Mouse (Mus musculus): ENCODE results near the gene Asic2.
"Not testable (repeated sequence)": the region's sequence is repeated elsewhere in the genome, so short reads cannot be mapped to it uniquely, and the experiment has no call there.

Asic2 gene

DNA sequence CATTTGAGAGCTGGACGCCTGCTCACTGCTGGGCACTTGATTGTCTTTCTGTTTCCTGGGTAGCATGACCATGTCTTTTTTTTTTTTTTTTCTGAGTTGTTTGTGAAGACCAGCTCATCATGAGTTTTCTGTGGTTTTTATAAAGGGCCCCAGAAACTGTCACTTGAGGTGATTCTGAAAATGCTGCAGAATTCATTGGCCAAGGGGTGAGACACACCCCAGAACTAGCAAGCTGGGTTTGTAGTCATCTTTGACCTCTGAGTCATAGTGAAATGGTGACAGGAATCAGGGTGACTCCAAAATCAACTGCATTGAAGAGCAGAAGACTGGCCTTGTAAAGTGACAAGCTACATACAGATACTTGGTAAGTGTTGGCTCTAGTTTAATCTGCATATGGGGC, 521.9 kb downstream of the Asic2 start:
- DNase-seq (ENCODE audit: low spot score) = no peak

DNA sequence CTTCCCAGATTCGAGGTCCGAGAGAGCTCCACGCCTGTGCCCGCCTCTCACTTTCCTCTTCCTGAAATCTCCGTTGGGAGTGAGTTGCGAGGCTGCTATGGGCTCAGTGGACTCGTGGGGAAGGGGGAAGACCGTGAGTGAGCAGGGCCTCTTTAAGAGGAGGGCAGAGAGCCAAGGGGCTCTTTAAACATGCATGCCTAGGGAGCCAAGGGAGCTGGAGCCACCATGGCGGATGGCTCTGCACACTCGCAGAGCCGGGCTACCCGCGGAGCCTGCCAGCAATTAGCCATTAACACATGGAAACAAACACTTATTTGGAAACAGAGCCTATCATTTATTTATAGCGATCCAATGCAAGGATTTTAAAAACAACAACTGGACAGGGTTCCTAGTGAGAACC, 541.4 kb downstream of the Asic2 start:
- no peak for DNase-seq (ENCODE audit: low spot score)

- DNase-seq (ENCODE audit: low spot score) = no peak
Measured at GRCm38 (mm10) chr11:81419112-81419511, 549.1 kb downstream of the Asic2 start.

DNA sequence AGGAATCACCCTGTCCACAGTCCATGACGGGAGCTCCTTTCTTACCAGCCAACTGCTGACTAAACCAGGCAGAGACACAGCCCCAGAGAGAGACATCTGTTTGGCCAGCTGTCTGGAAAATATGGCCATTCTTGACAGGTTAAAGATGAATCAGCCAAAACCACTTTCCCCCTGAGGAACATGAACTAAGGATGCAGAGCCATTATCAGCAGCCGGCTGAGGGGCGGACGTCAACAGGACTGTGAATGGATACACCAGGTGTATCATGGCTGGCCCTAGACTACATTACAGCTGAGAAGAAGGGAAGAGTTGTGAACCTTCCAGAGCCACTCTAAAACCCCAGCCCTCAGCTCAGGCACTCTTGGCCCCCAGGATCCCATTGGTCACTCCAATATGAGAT, 550.2 kb downstream of the Asic2 start:
- no peak for DNase-seq (ENCODE audit: low spot score)

- DNase-seq (ENCODE audit: low spot score) = no peak
Measured at GRCm38 (mm10) chr11:81416319-81416718, 551.9 kb downstream of the Asic2 start.

DNA sequence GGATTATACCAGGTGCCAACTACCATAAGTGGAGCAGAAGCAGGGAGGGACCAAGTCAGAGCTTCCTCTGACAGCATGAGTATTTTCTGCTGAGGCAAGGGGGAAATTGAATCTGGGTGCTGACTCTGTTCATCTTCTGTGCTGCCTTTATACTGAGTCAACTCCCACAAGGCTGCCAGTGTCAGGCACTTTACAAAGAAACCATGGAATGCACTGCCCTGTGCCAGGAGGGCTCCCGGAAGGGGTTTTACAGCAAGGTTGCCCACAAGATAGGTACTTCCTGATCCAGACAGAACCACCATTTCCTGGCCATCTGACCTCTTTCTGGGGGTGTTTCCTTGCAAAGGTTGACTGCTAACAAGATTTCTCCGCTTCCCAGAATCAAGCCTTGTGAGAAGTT, 553.7 kb downstream of the Asic2 start:
- DNase-seq (ENCODE audit: low spot score) = no peak

GRCm38 (mm10) chr11:81411251-81411650, 557.0 kb downstream of the Asic2 start:
- no peak for DNase-seq (ENCODE audit: low spot score)

DNA sequence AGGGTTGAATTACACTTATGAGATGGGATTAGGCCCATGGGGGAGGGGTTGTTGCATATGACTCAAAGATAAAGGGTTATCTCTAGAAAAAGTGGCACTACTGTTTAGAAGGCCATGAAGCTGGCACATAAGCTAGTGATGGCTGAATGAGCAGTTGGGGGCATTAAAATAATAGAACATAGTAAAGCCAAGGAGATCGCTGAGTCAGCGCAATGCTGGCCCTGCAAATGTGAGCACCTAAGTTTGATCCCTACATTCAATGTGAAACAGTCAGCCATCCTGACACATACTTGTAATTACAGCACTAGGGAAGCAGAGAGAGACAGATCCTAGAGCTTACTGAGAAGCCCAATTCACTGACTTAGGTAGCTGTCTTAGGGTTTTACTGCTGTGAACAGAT, 562.3 kb downstream of the Asic2 start:
- no peak for DNase-seq (ENCODE audit: low spot score)

DNA sequence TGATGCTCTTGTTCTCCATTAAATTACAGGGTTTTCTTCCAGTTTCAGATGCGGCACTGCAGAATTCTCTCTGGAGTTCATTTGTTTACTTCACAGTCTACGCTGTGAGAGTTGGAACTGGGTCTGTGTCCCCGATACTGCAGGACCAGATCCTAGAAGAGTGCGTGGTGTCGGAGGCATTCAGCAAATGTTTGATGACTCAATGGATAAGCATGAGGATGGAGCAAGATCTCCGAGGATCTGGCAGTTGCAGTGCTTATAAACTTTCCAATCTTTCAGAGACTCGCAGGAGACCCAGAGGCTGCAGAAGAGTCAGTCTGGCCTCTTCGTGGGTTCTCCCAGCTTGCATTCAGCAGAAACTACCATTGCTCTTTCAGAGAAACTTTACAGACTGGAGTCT, 566.0 kb downstream of the Asic2 start:
- no peak for DNase-seq (ENCODE audit: low spot score)

DNA sequence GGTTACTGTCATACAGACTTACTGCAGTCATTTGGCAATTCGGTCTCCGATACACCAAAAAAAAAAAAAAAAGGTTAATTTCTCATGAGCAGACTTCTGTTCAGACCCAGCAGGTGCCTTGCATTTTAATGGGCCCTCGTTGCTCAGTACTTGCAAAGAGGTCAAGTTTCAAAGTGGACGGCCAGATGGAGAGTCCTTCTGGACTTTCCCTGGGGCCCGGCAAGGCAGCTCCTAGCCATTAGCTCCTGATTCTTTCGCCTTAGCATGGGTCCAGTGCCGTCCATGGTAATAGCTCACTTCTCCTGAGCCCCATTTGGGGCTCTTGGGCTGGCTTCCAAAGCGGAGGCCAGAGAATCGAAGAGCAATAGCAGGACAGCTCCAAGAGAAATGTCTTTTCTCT, 575.4 kb downstream of the Asic2 start:
- DNase-seq (ENCODE audit: low spot score) = no peak

- DNase-seq (ENCODE audit: low spot score) = no peak
Measured at GRCm38 (mm10) chr11:81386185-81386584, 582.1 kb downstream of the Asic2 start.

- DNase-seq (ENCODE audit: low spot score) = no peak
Measured at GRCm38 (mm10) chr11:81385547-81385946, 582.7 kb downstream of the Asic2 start.

DNA sequence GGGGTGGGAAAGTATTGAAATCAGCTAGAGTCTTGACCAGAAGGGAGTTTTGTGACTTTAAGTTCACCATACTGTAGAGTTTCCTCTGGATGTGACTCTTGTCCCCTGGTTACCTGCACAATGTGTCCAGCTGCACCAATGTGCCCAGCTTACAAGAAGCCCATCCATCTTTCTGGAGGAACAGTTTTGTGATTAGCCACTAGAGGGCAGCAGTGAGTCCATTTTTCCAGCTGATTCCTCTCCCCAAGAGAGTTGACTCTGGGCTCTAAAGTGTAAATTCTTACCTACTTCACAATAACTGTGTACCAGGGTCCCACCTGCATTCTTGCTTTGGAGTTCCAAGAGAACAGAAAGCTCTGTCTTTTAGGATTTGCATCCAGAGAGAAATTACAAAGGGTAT, 593.4 kb downstream of the Asic2 start:
- DNase-seq (ENCODE audit: low spot score) = no peak

DNA sequence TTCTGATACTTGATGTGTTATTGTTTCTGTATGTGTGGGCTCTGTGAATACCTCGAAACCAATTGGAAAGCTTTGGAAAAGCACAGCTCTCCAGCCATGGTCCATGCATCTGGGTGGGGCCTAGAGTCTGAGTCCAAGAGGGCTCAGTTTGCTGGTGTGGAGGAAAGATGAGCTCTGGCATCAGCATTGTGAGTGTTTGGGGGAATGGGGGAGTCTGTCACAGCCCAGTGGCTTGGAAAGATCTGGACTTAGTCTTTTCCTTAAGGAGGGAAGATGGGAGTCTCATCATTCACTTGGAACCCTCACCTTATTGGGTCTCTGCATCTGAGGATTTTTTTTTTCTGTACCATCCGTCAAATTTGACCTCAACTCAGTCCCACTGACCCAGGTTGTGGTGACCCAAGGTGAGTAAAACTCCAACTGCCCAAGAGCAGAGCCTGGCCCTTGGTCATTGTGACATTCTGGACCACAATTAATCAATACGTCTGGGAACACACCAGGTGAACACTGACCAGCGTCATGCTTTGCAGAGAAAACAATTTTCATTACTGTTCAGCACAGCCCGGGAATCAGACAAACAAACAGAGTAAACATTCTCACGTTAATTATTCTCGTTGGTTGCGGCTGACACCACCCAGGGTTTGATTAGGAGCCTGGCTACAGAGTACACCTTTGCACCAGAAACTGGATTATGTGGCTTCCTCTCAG, 594.1 kb downstream of the Asic2 start:
- no peak for DNase-seq (ENCODE audit: low spot score)

GRCm38 (mm10) chr11:81371545-81371944, 596.7 kb downstream of the Asic2 start:
- no peak for DNase-seq (ENCODE audit: low spot score)

DNA sequence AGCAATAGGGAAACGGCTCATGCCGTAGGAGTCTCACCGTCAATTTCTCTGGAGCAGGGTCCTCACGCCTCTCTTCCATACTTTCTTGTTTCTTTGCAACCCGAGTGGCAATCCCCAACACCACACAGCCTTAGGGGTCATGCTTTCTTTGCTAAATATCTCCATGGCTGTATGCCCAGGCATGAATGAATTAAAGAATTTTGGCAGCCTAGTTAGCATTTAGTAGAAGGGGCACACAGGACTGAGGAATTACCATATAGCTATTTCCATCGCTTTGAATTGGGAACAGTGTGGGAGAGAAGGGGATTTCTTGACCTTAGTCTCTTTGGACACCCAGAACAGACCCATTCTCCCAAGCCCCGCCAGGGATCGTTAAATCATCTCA, 597.8 kb downstream of the Asic2 start:
- no peak for DNase-seq (ENCODE audit: low spot score)

- no peak for DNase-seq (ENCODE audit: low spot score)
Measured at GRCm38 (mm10) chr11:81369497-81370425, 598.5 kb downstream of the Asic2 start.

DNA sequence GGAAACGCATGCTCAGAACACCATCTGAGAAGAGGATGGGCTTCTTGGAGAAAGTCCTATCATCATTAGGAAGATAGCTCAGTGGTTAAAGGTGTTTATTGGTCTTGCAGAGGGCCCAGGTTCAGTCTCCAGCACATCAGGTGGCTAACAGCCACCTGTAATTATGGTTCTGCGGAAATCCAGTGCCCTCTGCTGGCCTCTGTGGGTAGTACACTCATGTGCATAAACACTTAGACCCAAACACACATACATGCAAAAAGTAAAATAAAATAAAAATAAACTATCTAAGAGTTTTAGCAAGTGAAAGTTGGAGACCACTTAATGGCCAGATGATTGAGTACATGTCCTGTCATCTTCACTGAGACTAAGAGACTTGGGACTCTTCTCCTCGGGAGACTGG, 603.8 kb downstream of the Asic2 start:
- no peak for DNase-seq (ENCODE audit: low spot score)

DNA sequence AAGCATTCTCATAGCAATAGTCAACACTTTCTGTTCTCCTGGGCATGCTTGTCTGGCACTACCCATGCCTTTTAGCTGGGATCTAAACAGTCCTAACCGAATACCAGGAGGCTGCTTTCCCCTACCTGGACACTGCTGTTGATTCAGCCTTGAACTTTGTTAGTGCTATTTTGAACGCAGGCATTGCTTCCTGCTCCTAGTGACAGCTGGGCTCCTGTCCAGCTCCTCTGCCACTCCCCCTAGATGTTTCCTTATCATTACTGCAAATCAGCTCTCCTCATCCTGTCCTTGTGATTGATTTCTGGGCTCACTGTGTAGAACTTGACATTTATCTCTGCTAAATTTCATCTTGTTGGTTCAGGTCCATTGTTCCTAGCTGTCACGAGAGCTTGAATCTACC, 605.8 kb downstream of the Asic2 start:
- DNase-seq (ENCODE audit: low spot score) = no peak

DNA sequence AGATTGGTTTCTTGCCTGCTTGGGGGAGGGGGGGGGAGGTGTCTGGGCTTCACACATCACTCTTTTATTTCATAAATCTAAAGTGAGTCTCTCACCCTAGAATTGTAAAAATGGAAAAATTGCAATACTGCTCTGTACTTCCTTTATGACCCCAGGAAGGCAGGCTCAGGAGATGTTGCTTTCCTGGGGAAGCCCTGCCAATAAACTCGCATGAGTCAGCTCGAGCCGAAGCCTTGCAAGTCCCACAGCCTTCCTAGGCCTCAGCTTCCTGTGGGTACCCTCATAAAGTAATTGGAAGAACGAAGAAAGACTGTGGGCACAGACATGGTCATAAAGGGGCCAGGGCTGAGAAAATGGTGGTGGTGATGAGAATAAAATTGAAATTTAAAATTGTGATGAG, 607.2 kb downstream of the Asic2 start:
- DNase-seq (ENCODE audit: low spot score) = no peak

DNA sequence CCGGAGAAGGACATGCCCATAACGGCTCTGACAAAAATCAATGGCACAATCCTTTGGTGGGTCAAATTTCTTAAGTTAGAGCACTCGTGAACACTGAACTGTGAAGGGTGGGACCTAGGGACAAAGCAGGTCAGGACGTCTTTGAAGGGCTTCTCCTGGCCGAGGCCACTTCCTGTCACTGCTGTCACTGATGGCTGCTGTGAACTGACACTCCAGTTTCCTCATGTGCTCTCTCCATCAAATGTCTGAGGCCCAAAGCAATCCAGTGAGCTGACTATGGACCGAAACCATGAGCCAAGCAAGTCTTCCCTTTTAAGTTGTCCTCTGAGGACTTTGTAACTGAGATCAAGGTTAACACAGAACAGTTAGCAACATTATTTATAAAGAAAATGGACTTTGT, 617.8 kb downstream of the Asic2 start:
- not testable (repeated sequence) for DNase-seq (ENCODE audit: low spot score)

DNA sequence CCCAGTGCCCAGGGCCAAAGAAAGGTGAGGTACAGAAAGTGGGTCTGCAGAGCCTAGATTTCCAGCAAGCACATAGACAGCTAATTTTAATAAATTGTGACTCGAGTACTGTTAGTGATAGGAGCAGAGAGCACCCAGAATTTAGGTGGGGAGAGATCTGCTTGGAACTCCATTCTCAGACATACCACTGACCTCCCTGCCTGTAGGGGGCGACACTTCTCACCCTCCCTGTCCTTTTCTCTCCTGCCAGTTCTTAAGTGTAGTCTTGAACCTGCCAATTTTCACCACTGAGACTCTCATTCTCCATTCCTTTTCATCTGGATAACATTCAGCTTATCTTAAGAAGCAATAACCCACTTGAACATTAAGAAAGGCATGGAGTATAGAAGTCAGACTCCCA, 636.3 kb downstream of the Asic2 start:
- no peak for DNase-seq (ENCODE audit: low spot score)

DNA sequence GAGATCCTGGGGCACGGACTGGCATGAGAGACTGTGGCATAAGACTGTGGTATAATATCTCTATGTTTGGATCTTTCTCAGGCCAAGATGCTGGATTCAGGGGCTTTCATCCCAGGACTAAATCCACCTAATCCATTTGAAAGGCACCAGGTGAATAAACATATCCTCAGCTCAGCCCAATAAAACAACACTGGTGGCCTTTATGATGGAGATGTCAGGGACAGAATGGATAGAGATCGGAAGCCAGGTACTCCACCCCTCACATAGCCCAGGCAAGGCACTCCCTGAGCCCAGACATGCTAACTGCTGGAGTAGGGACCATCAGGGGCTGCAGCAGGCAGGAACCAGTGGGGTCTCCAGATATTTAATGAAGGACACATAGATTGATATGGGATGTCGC, 637.3 kb downstream of the Asic2 start:
- DNase-seq (ENCODE audit: low spot score) = no peak

DNA sequence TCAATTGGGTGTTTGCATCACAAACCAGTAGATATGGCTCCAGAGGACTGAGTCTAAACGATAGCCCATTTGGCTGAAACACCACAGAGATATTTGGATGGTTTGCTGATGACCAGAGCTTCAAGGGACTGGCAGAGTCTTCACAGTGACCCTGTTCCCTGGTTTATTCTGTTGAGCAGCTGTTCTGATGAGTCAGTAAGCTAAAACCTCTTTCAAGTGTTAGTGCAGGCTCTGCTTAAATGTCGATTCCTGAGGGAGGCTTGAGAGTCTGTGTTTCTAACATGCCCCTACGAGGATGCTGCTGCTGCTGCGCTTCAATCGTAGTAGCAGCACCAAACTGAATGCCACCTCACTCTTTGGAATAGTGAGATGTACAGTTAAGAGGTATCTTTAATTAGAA, 640.2 kb downstream of the Asic2 start:
- no peak for DNase-seq (ENCODE audit: low spot score)

Measured in spleen, adult 12 weeks (tissue).